Mouse (Mus musculus): Measurements from ENCODE around the gene Cpne8.
"Not testable (repeated sequence)": the region's sequence is repeated elsewhere in the genome, so short reads cannot be mapped to it uniquely, and the experiment has no call there.

Cpne8 gene

GRCm38 (mm10) chr15:90616116-90616798 is 63.0 kb downstream of the Cpne8 start:
- no peak for DNase-seq (ENCODE audit: low read depth, low spot score)

DNA sequence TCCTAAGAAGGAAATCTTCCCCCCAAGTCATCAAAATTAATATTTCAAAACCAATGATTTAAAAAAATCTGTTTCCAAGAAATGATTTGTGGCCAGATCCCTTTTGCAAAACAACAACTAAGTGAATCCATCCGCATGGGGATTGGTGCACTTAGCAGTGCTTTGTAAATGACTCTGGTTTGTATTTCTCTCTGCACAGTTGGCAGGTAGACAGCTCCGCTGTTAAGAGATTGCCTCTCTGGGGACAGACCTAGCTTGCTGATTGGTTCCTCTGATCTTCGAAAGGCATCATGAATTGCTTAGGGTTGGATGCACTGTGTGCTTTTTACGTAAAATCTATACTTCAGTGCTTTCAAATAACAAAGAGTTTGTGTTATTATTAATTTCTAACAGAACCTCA is 68.5 kb downstream of the Cpne8 start:
- DNase-seq (ENCODE audit: low read depth, low spot score): not testable (repeated sequence)

DNA sequence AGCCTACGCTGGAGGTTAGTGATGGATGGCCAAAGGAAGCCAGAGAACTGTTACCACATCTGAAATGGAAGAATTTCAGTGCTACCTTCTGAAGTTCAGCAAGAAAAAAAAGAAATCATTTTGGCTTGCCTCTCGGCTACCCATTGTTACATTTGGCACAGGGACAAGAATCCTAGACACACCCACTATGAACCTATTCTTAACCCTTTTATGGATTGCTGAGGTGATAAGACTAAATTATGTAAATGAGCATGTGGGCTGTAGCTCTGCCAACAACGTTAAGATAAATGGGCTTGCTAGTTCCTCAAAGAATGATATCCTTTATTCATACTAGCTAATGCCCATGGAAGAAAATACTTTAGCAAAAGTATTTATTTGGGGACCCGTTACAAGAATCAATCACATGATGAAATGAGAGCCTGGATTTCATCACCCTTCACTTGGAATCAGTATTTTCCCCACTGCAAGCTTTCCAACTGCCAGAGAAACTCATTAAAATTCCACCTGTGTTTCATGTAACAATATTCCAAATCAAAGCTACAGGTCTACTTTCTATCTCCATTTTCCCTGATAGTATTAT is 69.3 kb downstream of the Cpne8 start:
- DNase-seq (ENCODE audit: low read depth, low spot score): no peak

GRCm38 (mm10) chr15:90608368-90608767 is 70.9 kb downstream of the Cpne8 start:
- DNase-seq (ENCODE audit: low read depth, low spot score): no peak

DNA sequence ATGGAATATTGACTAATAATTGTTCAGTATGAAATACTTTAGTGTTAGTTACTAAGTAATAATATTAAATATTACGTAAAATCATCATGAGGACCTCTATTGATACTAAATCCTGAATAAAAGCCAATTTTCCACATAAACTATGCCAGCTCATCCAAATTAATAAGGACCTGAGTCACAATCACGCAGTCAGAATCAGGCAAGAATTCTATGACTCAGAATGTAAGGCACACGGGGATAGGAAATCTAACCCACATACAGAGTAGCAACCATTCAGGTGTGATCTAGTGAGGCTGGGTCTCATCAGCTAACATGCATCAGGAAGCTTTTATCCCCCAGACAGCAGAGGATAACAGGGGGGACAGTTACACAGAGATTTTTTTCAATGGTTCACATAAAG is 72.1 kb downstream of the Cpne8 start:
- no peak for DNase-seq (ENCODE audit: low read depth, low spot score)

DNA sequence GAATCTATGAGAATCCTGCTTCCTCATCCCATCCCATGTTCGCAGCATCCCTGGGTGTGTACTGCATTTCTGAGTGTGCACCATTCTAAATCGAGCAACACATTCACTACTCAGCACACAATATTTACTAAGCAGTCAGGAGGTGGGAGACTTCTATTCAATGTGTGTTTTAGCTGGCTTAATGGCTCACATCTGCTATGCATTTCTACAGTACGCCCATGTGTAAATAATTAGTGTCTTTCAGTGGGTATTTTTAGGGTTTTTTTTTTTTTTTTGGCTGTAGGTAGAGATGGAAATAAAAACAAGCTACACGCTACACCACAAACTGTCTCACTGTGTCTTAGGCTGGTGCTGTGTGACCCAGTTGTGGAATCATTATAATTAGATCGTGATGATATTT is 75.6 kb downstream of the Cpne8 start:
- no peak for DNase-seq (ENCODE audit: low read depth, low spot score)

GRCm38 (mm10) chr15:90597715-90598497 is 81.3 kb downstream of the Cpne8 start:
- no peak for DNase-seq (ENCODE audit: low read depth, low spot score)

DNA sequence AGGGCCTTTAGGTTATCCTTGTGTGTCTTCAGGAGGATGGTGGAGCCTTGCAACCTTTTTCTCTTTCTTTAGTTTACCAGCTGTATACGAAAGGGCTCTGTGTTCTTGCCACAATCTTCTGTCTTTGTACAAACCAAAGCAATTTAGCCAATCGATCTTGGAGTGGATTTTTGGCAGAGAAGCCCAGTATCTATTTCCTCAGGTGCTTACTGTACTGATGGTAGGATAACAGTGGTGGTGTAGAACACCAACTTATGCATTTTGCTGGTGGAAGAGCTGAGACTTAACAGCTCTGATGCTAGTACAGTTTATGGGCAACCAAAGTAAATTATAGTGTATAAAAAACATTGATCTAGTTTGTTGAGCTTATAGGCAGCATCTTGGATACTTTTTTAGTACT is 83.6 kb downstream of the Cpne8 start:
- DNase-seq (ENCODE audit: low read depth, low spot score): no peak

GRCm38 (mm10) chr15:90589587-90589986 is 89.6 kb downstream of the Cpne8 start:
- no peak for DNase-seq (ENCODE audit: low read depth, low spot score)

- DNase-seq (ENCODE audit: low read depth, low spot score): no peak
These were observed 101.8 kb downstream of the Cpne8 start for GRCm38 (mm10) chr15:90577402-90577801.

- DNase-seq (ENCODE audit: low read depth, low spot score): no peak
These were observed 110.0 kb downstream of the Cpne8 start for GRCm38 (mm10) chr15:90569246-90569645.

GRCm38 (mm10) chr15:90568050-90568449 is 111.2 kb downstream of the Cpne8 start:
- DNase-seq (ENCODE audit: low read depth, low spot score): no peak

GRCm38 (mm10) chr15:90563996-90564395 is 115.2 kb downstream of the Cpne8 start:
- DNase-seq (ENCODE audit: low read depth, low spot score): no peak

GRCm38 (mm10) chr15:90561613-90562012 is 117.6 kb downstream of the Cpne8 start:
- DNase-seq (ENCODE audit: low read depth, low spot score): no peak

DNA sequence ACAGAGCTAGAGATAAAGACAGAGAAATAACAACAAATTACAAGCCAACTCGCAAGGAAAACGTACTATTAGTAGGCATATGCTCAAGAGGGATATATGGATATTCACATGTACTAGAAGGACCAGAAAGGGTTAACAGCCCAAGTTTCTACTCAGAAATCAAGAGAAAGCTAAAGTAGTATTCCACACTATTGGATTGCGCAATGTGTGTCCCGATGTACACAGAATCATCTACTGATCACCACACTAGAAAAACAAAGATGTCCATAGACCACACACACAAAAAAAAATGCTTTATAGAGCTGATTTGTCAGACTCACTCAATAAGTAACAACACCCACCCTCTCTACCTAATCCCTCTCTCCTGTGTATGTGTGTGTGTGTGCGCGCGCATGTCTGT is 130.6 kb downstream of the Cpne8 start:
- DNase-seq (ENCODE audit: low read depth, low spot score): no peak

DNA sequence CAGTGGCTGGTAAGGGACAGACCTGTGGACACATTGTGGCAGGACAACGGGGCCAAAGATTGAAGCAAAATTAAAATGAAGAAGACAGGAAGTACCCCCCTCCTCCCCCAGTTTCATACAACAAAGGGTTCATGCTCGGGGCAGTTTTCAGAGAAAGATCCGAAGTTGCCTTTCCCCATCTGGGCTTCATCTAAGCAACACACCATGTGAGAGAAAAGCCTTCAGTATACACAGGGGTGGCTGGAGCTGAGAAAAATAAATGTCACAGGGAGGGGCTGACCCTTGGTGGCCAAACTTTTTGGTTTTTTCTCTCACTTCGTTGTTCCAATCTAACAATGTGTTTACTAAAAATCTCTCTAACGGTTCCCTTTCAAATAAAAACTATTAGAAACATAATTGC is 135.8 kb downstream of the Cpne8 start:
- DNase-seq (ENCODE audit: low read depth, low spot score): no peak

- no peak for DNase-seq (ENCODE audit: low read depth, low spot score)
These were observed 137.1 kb downstream of the Cpne8 start for GRCm38 (mm10) chr15:90542126-90542525.

DNA sequence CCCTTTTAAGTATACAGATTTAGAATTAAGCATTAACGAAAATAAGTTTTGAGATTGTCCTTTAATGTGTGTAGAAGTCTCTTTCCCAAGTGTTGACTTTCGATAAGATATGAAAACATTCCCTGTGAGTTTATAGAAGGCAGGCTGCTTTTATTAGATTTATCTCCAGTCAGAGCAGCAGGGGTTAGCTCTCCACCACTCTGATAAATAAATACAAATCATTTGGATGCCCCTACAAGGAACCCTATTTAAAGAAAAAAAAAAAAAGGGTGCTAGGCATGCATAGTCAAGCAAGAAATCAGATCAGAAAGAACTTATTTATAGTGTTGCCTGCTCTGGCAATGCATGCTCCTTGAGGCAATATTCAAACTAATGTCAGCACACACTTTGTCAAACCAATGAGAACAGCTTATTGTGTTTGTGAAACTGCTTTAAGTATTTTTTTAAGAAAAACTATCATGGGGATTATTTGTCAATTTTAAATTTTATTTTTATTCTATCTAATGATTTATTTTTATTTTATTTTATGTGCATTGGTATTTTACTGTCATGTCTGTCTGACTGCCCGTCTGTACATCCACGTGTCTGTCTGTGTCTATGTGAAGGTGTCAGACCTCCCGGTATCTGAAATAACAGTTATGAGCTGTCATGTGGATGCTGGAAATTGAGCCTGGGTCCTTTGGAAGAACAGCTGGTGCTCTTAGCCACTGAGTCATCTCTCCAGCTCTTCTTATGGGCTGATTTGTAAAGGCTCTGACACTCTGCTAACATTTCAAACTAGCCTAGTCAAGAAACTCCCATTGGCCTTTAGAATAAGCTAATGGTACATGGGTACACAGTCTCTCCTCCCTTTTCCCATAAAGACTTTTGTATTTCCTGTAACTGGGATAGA is 142.7 kb downstream of the Cpne8 start:
- no peak for DNase-seq (ENCODE audit: low read depth, low spot score)

DNA sequence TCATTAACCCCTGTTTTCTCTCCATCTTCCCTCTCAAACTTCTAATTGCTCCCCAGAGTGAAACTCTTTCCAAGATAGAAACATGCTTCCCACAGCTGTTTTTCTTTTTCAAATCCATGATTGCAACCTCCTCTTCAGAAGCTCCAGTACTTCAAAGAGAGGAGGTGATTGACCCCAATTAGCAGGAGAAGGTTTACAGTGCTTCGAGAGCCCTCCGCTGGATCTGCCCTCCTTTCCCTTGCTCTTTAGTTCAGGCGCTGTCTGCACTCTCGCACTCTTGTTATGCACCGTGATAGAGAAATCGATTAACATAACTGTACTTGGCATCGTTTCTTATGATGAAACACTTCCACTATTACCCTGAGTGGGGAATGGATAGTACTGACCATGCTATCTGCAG is 143.5 kb downstream of the Cpne8 start:
- no peak for DNase-seq (ENCODE audit: low read depth, low spot score)

DNA sequence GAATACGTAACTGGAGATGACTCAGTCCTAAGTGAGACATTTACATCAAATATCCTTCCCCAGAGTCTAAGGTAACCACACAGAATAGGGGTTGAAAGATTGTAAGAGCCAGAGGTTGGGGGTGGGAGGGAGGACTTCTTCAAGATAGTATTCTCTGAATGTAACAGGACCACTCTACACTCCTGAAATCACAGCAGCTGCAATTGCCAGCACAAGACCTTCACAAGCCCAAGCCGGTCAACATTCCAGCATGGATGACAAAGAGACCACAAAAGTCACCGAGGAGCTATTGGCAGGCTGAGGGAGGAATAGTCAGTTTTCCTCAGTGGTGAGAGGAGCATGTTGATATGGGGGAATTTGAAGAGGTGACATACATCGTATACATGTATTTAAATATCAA is 166.5 kb downstream of the Cpne8 start:
- no peak for DNase-seq (ENCODE audit: low read depth, low spot score)

DNA sequence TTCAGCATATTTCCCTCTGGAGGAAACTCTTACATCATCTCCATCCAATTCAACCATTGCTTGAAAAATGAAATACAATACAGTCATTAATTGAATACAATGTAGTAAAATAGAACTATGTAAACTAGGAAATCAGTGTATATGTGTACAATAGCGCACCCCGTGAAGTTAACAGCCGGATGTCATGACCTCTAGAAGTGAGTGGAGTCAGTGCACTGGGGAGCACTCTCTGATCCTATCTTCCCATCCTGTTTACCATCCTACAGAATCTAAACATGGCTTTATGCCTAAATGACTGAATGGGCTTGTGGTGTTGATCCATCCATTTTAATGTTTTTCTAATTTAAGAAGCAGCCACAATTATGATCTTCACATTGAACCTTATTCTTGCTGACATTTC is 182.2 kb downstream of the Cpne8 start:
- no peak for DNase-seq (ENCODE audit: low read depth, low spot score)

- DNase-seq (ENCODE audit: low read depth, low spot score): no peak
These were observed 187.7 kb downstream of the Cpne8 start for GRCm38 (mm10) chr15:90491558-90491957.
